Mouse (Mus musculus): ENCODE results near the gene Mup6.
"Not testable (repeated sequence)": the region's sequence is repeated elsewhere in the genome, so short reads cannot be mapped to it uniquely, and the experiment has no call there.

DNA sequence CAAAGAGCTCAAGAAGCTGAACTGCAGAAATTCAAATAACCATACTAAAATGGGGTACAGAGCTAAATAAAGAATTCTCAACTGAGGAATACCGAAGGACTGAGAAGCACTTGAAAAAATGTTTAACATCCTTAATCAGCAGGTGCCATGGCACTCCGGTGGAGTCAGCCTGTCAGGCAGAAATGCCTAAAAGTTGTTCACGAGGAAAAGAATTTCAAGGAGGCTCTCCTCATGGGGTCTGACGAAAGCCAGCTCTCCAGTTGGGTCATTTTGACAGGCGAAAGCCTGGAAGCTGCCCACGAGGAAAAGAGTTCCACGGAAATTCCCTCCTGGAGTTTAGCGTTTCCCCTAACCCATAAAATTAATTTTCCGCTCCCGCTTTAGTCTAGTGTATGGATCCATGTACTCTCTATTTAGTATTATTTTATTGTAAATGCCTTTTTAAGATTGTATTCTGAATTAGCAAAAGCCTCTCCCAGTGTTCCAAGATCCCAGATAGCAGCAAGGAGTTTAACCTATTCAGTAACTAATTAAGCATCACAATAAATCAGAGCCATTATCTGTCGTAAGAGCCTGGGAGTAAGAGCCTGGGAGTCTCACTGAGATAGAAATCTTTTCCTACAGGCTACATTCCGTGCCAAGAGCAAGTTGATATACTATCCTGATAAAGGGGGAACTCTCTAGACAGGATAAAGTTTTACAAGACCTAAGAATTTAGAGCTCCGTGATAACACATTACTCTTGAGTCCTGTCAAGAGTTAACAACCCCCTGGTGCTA lies 65.4 kb downstream of the Mup6 start:
- not testable (repeated sequence) for TF ChIP-seq CTCF, EP300 (IDR thresholded peaks at IDR 0.05; ENCODE audit: low read depth)

Data from liver, postnatal 0 days (tissue).